Mouse (Mus musculus) limb, embryonic 14.5 days (tissue): ENCODE results near the gene Agrn. TPM values are rescaled to one million over a fixed set of nuclear protein-coding genes. Genes with fewer than 3 reads are reported as not detected.

Source experiments
- ATAC-seq: fragments of 200-750 bp; cut with Nextera tagmentation; 2 replicates; pipeline ENCODE4 v1.8.0; 2017; ENCODE audit warnings: low read depth, moderate number of reproducible peaks, moderate TSS enrichment; ENCODE audit not compliant: low FRiP score
- DNase-seq: peaks from one replicate; pipeline ENCODE4 v3.0.0-alpha.2; 2015; ENCODE audit warnings: low spot score
- H3K27ac ChIP-seq: fragments of 300-500 bp; sonication (generic); replicated peaks from 2 replicates; pipeline ENCODE4 v1.5.1; 2014; ENCODE audit warnings: low read depth, mild to moderate bottlenecking, low read length, moderate library complexity, mixed read lengths
- H3K27me3 ChIP-seq: fragments of 300-500 bp; sonication (generic); 2 replicates; pipeline ENCODE4 v1.6.1; 2014; ENCODE audit warnings: low read length, mixed read lengths; ENCODE audit not compliant: control insufficient read depth, insufficient read depth
- H3K36me3 ChIP-seq: fragments of 300-500 bp; sonication (generic); 2 replicates; pipeline ENCODE4 v1.6.1; 2014; ENCODE audit warnings: mild to moderate bottlenecking, low read length, moderate library complexity, mixed read lengths; ENCODE audit not compliant: control insufficient read depth, insufficient read depth
- H3K4me1 ChIP-seq: fragments of 300-500 bp; sonication (generic); 2 replicates; pipeline ENCODE4 v1.6.1; 2014; ENCODE audit warnings: antibody characterized with exemption, low read length, mixed read lengths; ENCODE audit not compliant: control insufficient read depth, insufficient read depth
- H3K4me2 ChIP-seq: fragments of 300-500 bp; sonication (generic); replicated peaks from 2 replicates; pipeline ENCODE4 v1.6.1; 2014; ENCODE audit warnings: low read depth, mild to moderate bottlenecking, low read length, moderate library complexity; ENCODE audit not compliant: severe bottlenecking
- H3K4me3 ChIP-seq: fragments of 300-500 bp; sonication (generic); replicated peaks from 2 replicates; pipeline ENCODE4 v1.5.1; 2014; ENCODE audit warnings: low read length
- H3K9ac ChIP-seq: fragments of 300-500 bp; sonication (generic); 2 replicates; pipeline ENCODE4 v1.6.1; 2014; ENCODE audit warnings: mild to moderate bottlenecking, low read depth, low read length, moderate library complexity; ENCODE audit not compliant: severe bottlenecking
- H3K9me3 ChIP-seq: fragments of 300-500 bp; sonication (generic); 2 replicates; pipeline ENCODE4 v1.6.1; 2016; ENCODE audit warnings: low read length; ENCODE audit not compliant: control insufficient read depth
- POLR2A ChIP-seq: fragments of 200-500 bp; IDR thresholded peaks from 2 replicates; pipeline ENCODE4 v1.8.0; 2012; ENCODE audit warnings: inconsistent platforms, mild to moderate bottlenecking, moderate library complexity, borderline replicate concordance; ENCODE audit not compliant: insufficient read depth, insufficient read length; ENCODE audit errors: extremely low read depth
- WGBS: fragments of 180-500 bp; shearing (Covaris S2); extraction: QIAGEN DNeasy Blood & Tissue Kit; methylation state at CpG from one replicate; pipeline ENCODE4 v1.1.7; 2014; 5-methylcytosine and 5-hydroxymethylcytosine counted together
- microRNA-seq: library from miRNA; unstranded; fragments of <30 nt; microRNA quantifications from one replicate; pipeline ENCODE4, GENCODE M21; 2016
- polyA plus RNA-seq, 2 experiments: library from polyadenylated mRNA; depleted of rRNA in 1 of 2; stranded (reverse) in 1 of 2; unstranded in 1 of 2; fragments of >200 nt; fragmentation: Nextera tagmentation in 1 of 2; extraction: Ambion mirVana in 1 of 2; gene quantifications; 2 replicates each; pipeline versions ENCODE4 v1.2.1 to v1.2.3; 2012 to 2014

Gene Agrn
- polyA plus RNA-seq, 2 experiments = 78.5 to 264 TPM

DNA sequence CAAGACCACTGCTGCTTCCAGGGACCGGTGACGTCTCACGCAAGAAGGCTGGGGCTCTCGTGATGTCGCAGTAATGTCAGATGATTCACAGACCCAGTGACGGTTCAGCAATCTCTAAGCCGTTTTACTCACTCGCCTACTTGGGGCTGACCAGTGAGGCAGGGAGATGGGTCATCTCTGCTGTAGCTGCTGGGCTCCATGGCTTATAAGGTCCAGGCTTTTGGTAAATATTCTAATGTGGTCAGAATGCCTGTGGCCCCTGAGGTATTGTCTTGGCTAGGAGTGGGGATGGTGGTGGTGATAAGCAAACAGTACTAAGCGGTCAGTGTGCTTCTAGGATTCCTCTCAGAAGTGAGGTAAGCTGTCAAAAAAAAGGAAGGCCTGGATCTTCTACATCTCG, 66.3 kb downstream of the Agrn start:
- Histone ChIP-seq H3K9ac (no peak overlapping the region), H3K4me2 (no peak overlapping the region), H3K36me3 (peaks cover 5% of the 10 kb centered on the region), H3K27ac (no peak overlapping the region), H3K4me3 (no peak overlapping the region), H3K27me3 (no peaks in the 10 kb centered on the region), H3K9me3 (no peaks in the 10 kb centered on the region), H3K4me1 (no peaks in the 10 kb centered on the region)
- ATAC-seq (no peak), DNase-seq (no peak)
- TF ChIP-seq POLR2A = no peak
- WGBS = 79% methylated on average over 10 of the region's 10 CpGs

DNA sequence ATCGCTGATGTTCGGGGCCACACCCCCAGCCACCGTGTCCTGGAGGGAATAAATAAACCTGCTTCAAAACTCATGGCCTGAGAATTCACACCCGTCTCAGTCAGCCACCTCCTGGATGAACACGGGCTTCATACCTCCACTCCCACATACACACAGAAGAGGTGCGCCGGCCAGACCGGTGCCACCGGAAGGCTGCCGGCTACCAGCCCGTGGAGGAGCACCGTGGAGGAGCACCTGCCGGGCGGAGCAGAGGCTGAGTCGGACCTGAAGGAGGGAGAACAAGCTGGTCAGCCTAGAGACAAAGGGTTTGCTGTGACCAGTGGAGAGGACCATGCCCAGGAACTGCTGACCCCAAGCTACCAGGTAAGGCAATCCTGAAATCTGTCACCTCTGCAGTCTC, 66.9 kb downstream of the Agrn start, which contains the start of gene Rnf223:
TSS of gene Rnf223 (plus strand) at position 78 of the 400 bp plus-strand sequence.
- no peak within 1 kb of the TSS for H3K27ac ChIP-seq
- no peak within 1 kb of the TSS for H3K4me3 ChIP-seq
- 78% methylated on average over 15 of the region's 15 CpGs for WGBS
- peaks cover 10% of the 10 kb centered on the region for H3K36me3 ChIP-seq
- no peaks in the 10 kb centered on the region for H3K9me3 ChIP-seq
- no peaks in the 10 kb centered on the region for H3K27me3 ChIP-seq
- no peak for DNase-seq
- no peak within 1 kb of the TSS for H3K9ac ChIP-seq
- H3K4me2 ChIP-seq = no peak within 1 kb of the TSS
- no peak for TF ChIP-seq POLR2A
- no peaks in the 10 kb centered on the region for H3K4me1 ChIP-seq
- no peak for ATAC-seq

DNA sequence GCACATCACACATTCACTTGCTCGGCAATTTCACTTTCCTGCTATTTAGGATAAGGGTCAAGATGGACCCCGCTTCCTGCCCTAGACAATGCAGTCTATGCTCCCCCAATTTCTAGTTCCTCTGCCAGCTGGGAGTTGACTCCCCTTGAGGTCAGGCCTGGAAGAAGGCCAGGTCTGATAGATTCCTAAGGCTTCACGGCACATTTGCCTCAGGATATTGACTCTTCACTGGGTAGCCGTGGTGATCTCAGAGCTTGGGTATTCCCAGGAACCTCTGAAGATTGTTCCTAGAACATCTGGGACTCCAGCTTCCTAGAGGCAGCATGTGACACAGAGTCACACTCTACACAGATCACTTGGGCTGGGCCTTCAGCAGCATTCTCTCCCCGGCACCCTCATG, 68.5 kb downstream of the Agrn start:
- ATAC-seq = no peak
- no peak for TF ChIP-seq POLR2A
- Histone ChIP-seq H3K9me3 (no peaks in the 10 kb centered on the region), H3K4me1 (no peaks in the 10 kb centered on the region), H3K27me3 (no peaks in the 10 kb centered on the region), H3K9ac (no peak overlapping the region), H3K27ac (no peak overlapping the region), H3K4me3 (no peak overlapping the region), H3K4me2 (no peak overlapping the region), H3K36me3 (peaks cover 27% of the 10 kb centered on the region)
- DNase-seq = no peak
- 84% methylated on average over 5 of the region's 5 CpGs for WGBS

DNA sequence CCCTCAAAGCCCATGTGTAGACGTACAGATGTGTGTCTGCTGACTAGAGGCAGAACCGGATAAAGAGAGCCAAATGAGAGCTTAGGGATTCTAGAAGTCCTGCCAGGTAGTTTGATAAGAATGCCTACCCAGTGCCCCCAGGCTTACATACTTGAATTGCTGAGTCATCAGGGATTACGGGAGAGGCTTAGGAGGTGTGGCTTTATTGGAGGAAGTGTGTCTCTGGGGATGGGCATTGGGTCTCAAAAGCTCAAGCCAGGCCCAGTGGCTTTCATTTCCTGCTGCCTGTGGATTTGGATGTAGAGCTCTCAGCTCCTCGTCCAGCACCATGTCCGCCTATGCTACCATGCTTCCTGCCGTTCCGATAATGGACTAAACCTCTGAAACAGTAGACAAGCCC, 70.4 kb downstream of the Agrn start:
- 81% methylated on average over 7 of the region's 7 CpGs for WGBS
- Histone ChIP-seq H3K9me3 (no peaks in the 10 kb centered on the region), H3K27ac (no peak overlapping the region), H3K27me3 (no peaks in the 10 kb centered on the region), H3K9ac (no peak overlapping the region), H3K4me3 (no peak overlapping the region), H3K4me1 (no peaks in the 10 kb centered on the region), H3K36me3 (peaks cover 40% of the 10 kb centered on the region), H3K4me2 (no peak overlapping the region)
- no peak for TF ChIP-seq POLR2A
- DNase-seq (no peak), ATAC-seq (no peak)

DNA sequence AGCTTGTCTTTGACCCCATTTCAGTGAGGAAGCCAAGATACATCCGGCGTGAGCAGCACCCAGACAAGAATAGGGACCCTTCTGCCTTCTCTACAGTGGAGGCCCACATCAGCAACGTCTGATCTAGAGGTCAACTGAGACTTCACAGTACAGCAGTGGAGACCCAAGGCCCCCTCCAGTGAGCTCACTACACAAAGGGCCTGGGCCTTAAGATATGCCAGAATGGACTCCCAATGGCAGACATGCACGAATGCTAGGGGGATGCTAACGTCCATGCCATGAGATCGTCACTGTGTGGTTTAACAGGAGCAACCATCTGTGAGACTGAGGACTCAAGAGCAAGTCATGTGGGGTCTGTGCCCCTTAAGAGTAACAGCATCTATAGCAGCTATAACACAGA, 71.9 kb downstream of the Agrn start:
- Histone ChIP-seq H3K36me3 (peaks cover 54% of the 10 kb centered on the region), H3K4me2 (no peak overlapping the region), H3K4me3 (no peak overlapping the region), H3K4me1 (no peaks in the 10 kb centered on the region), H3K27me3 (no peaks in the 10 kb centered on the region), H3K9me3 (no peaks in the 10 kb centered on the region), H3K9ac (no peak overlapping the region), H3K27ac (no peak overlapping the region)
- DNase-seq (no peak), ATAC-seq (no peak)
- no peak for TF ChIP-seq POLR2A
- 94% methylated on average over 6 of the region's 6 CpGs for WGBS

DNA sequence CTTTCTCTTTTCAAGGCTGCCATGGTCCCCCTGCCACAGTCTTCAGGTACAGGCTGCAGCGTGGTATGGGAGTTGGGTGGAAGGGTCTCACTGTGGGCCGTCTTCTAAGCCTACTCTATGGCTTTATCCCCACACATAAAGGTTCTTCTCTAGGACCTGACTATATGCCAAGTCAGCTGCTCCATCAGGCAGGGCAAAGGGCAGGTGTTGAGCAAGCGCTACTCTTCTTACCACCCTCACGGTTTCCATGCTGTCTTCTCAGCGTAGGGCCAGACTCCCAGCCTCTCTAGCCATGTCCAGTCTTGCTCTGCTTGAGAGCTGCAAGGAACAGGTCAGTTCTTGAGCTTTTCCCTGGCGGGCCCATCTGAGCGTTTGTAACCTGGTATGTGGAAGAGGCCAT, 73.2 kb downstream of the Agrn start:
- H3K36me3 ChIP-seq = peaks cover 68% of the 10 kb centered on the region
- no peaks in the 10 kb centered on the region for H3K4me1 ChIP-seq
- H3K9ac ChIP-seq = no peak overlapping the region
- H3K27me3 ChIP-seq = no peaks in the 10 kb centered on the region
- DNase-seq (no peak), ATAC-seq (no peak)
- no peaks in the 10 kb centered on the region for H3K9me3 ChIP-seq
- TF ChIP-seq POLR2A = no peak
- no peak overlapping the region for H3K4me3 ChIP-seq
- H3K27ac ChIP-seq = no peak overlapping the region
- no peak overlapping the region for H3K4me2 ChIP-seq
- 91% methylated on average over 7 of the region's 7 CpGs for WGBS

Small RNA genes within 50 kb of the gene (microRNA-seq; reads per million reads assigned to microRNA genes)
- gene Mir7658 = 1.8 reads per million

Other genes starting within 250 kb of the Agrn start
- gene C1qtnf12, start 235.2 kb downstream of the Agrn start, polyA plus RNA-seq (2012; rRNA removed) = 37.0 and 44.3 TPM in 2 replicates
- gene C1qtnf12, start 235.2 kb downstream of the Agrn start, polyA plus RNA-seq (2014; fragmentation: Nextera tagmentation; extraction: Ambion mirVana) = 52.3 and 56.6 TPM in 2 replicates
- 11.3 and 15.2 TPM in 2 replicates for gene B3galt6, start 204.8 kb downstream of the Agrn start, polyA plus RNA-seq (2012; rRNA removed)
- gene B3galt6, start 204.8 kb downstream of the Agrn start, polyA plus RNA-seq (2014; fragmentation: Nextera tagmentation; extraction: Ambion mirVana) = 17.0 and 18.8 TPM in 2 replicates
- 52.4 and 74.5 TPM in 2 replicates for gene Sdf4, start 204.6 kb downstream of the Agrn start, polyA plus RNA-seq (2012; rRNA removed)
- gene Sdf4, start 204.6 kb downstream of the Agrn start, polyA plus RNA-seq (2014; fragmentation: Nextera tagmentation; extraction: Ambion mirVana) = 171 TPM in 2 replicates
- gene Tnfrsf4, start 183.6 kb downstream of the Agrn start, polyA plus RNA-seq (2012; rRNA removed) = 4.8 and 5.8 TPM in 2 replicates
- gene Tnfrsf4, start 183.6 kb downstream of the Agrn start, polyA plus RNA-seq (2014; fragmentation: Nextera tagmentation; extraction: Ambion mirVana) = 0.58 and 0.65 TPM in 2 replicates
- gene Tnfrsf18, start 171.3 kb downstream of the Agrn start, polyA plus RNA-seq (2012; rRNA removed) = 1.9 TPM in 2 replicates
- 3.7 and 4.7 TPM in 2 replicates for gene Tnfrsf18, start 171.3 kb downstream of the Agrn start, polyA plus RNA-seq (2014; fragmentation: Nextera tagmentation; extraction: Ambion mirVana)
- gene Ttll10, start 138.1 kb downstream of the Agrn start, polyA plus RNA-seq (2012; rRNA removed) = 4.0 and 4.2 TPM in 2 replicates
- gene Ttll10, start 138.1 kb downstream of the Agrn start, polyA plus RNA-seq (2014; fragmentation: Nextera tagmentation; extraction: Ambion mirVana) = 2.4 and 2.6 TPM in 2 replicates
- gene 9430015G10Rik, start 87.5 kb downstream of the Agrn start, polyA plus RNA-seq (2012; rRNA removed) = 74.5 and 92.4 TPM in 2 replicates
- 34.4 and 38.3 TPM in 2 replicates for gene 9430015G10Rik, start 87.5 kb downstream of the Agrn start, polyA plus RNA-seq (2014; fragmentation: Nextera tagmentation; extraction: Ambion mirVana)
- gene Rnf223, start 67.0 kb downstream of the Agrn start, polyA plus RNA-seq (2012; rRNA removed) = 1.5 and 2.0 TPM in 2 replicates
- gene Rnf223, start 67.0 kb downstream of the Agrn start, polyA plus RNA-seq (2014; fragmentation: Nextera tagmentation; extraction: Ambion mirVana) = 0.61 and 0.65 TPM in 2 replicates
- gene Isg15, start 3.3 kb upstream of the Agrn start, polyA plus RNA-seq (2012; rRNA removed) = 1.4 and 1.7 TPM in 2 replicates
- gene Isg15, start 3.3 kb upstream of the Agrn start, polyA plus RNA-seq (2014; fragmentation: Nextera tagmentation; extraction: Ambion mirVana) = 0.26 and 0.73 TPM in 2 replicates
- gene AW011738, start 5.8 kb upstream of the Agrn start, polyA plus RNA-seq (2012; rRNA removed) = 2.2 and 2.4 TPM in 2 replicates
- gene AW011738, start 5.8 kb upstream of the Agrn start, polyA plus RNA-seq (2014; fragmentation: Nextera tagmentation; extraction: Ambion mirVana) = 0.41 and 1.4 TPM in 2 replicates
- 0.25 and 0.54 TPM in 2 replicates for gene Perm1, start 18.4 kb upstream of the Agrn start, polyA plus RNA-seq (2012; rRNA removed)
- 1.0 and 1.2 TPM in 2 replicates for gene Perm1, start 18.4 kb upstream of the Agrn start, polyA plus RNA-seq (2014; fragmentation: Nextera tagmentation; extraction: Ambion mirVana)
- gene Plekhn1, start 37.4 kb upstream of the Agrn start, polyA plus RNA-seq (2012; rRNA removed) = 104 and 133 TPM in 2 replicates
- gene Plekhn1, start 37.4 kb upstream of the Agrn start, polyA plus RNA-seq (2014; fragmentation: Nextera tagmentation; extraction: Ambion mirVana) = 32.2 and 36.6 TPM in 2 replicates
- gene Noc2l, start 38.5 kb upstream of the Agrn start, polyA plus RNA-seq (2012; rRNA removed) = 130 and 147 TPM in 2 replicates
- 61.2 and 62.7 TPM in 2 replicates for gene Noc2l, start 38.5 kb upstream of the Agrn start, polyA plus RNA-seq (2014; fragmentation: Nextera tagmentation; extraction: Ambion mirVana)
- 0.58 and 0.78 TPM in 2 replicates for gene Samd11, start 58.2 kb upstream of the Agrn start, polyA plus RNA-seq (2012; rRNA removed)
- gene Samd11, start 58.2 kb upstream of the Agrn start, polyA plus RNA-seq (2014; fragmentation: Nextera tagmentation; extraction: Ambion mirVana) = 0.12 and 0.43 TPM in 2 replicates
- not detected in 2 replicates for gene Vmn2r-ps159, start 133.6 kb upstream of the Agrn start, polyA plus RNA-seq (2012; rRNA removed)
- not detected in 2 replicates for gene Vmn2r-ps159, start 133.6 kb upstream of the Agrn start, polyA plus RNA-seq (2014; fragmentation: Nextera tagmentation; extraction: Ambion mirVana)